Mouse (Mus musculus) CH12.LX (cell line): Measurements from ENCODE around the gene Olfr470. TPM values are rescaled to one million over a fixed set of nuclear protein-coding genes. Genes with fewer than 3 reads are reported as not detected.

Experiments
- DNase-seq: peaks from one replicate; pipeline ENCODE4 v3.0.0-alpha.2; 2013; ENCODE audit errors: extremely low read depth
- H3K27ac ChIP-seq: 2 replicates; pipeline ENCODE4 v1.5.1; 2012; ENCODE audit warnings: low read depth, mild to moderate bottlenecking, control low read depth, moderate library complexity; ENCODE audit not compliant: insufficient read depth
- H3K27me3 ChIP-seq: replicated peaks from 2 replicates; pipeline ENCODE3; 2012; ENCODE audit warnings: inconsistent platforms
- H3K36me3 ChIP-seq, 2 experiments: replicated peaks in 1 of 2; 2 replicates each; pipeline versions ENCODE3 to v1.6.1; 2012; ENCODE audit warnings: inconsistent platforms in 1 of 2, low read length in 1 of 2, mild to moderate bottlenecking in 1 of 2, mixed read lengths in 1 of 2, moderate library complexity in 1 of 2; ENCODE audit not compliant: control insufficient read depth in 1 of 2, insufficient read depth in 1 of 2
- H3K4me1 ChIP-seq, 2 experiments: 2 replicates each; pipeline ENCODE4 v1.6.1; 2012; ENCODE audit warnings: inconsistent platforms in 1 of 2, moderate library complexity in 1 of 2; ENCODE audit not compliant: insufficient read depth in 2 of 2, control insufficient read depth in 1 of 2
- H3K4me2 ChIP-seq: 2 replicates; pipeline ENCODE4 v1.6.1; 2012; ENCODE audit warnings: low read depth, mild to moderate bottlenecking, control low read depth; ENCODE audit not compliant: poor library complexity, insufficient read depth, severe bottlenecking
- H3K4me3 ChIP-seq, 3 experiments: fragments of 150-350 bp in 1 of 3; sonication (generic) in 1 of 3; replicated peaks in 1 of 3; 2 replicates each; pipeline versions ENCODE3 to v1.5.1; 2011 to 2012; ENCODE audit warnings: low read depth in 2 of 3, low read length in 2 of 3, mild to moderate bottlenecking in 2 of 3, moderate library complexity in 2 of 3, control low read depth in 1 of 3, improper control_type of control experiment in 1 of 3, inconsistent platforms in 1 of 3, mixed read lengths in 1 of 3; ENCODE audit not compliant: poor library complexity in 1 of 3
- H3K79me2 ChIP-seq: replicated peaks from 2 replicates; pipeline ENCODE4 v1.6.1; 2012; ENCODE audit warnings: mild to moderate bottlenecking, moderate library complexity; ENCODE audit not compliant: control insufficient read depth, poor library complexity, insufficient read depth, severe bottlenecking; ENCODE audit errors: extremely low read depth
- H3K9ac ChIP-seq: 2 replicates; pipeline ENCODE4 v1.6.1; 2012; ENCODE audit warnings: low read depth, mild to moderate bottlenecking, control low read depth, moderate library complexity; ENCODE audit not compliant: insufficient read depth
- H3K9me3 ChIP-seq: replicated peaks from 2 replicates; pipeline ENCODE3; 2012; ENCODE audit warnings: low read length, inconsistent platforms, mixed read lengths
- EP300 ChIP-seq: IDR thresholded peaks from 2 replicates; pipeline ENCODE4 v1.6.1; 2011; ENCODE audit warnings: low read length, improper control_type of control experiment
- ETS1 ChIP-seq: conservative IDR thresholded peaks from 2 replicates; pipeline ENCODE4 v1.6.1; 2012; ENCODE audit warnings: low read depth, mild to moderate bottlenecking, inconsistent platforms, low read length, improper control_type of control experiment, moderate library complexity
- HCFC1 ChIP-seq: IDR thresholded peaks from 2 replicates; pipeline ENCODE4 v1.6.1; 2012; ENCODE audit warnings: low read depth, mild to moderate bottlenecking, inconsistent platforms, low read length, improper control_type of control experiment
- IRF4 ChIP-seq: IDR thresholded peaks from 2 replicates; pipeline ENCODE4 v1.6.1; 2014; ENCODE audit warnings: low read depth, mild to moderate bottlenecking, inconsistent platforms, low read length, improper control_type of control experiment
- JUN ChIP-seq: IDR thresholded peaks from 2 replicates; pipeline ENCODE4 v1.6.1; 2011; ENCODE audit warnings: low read depth, mild to moderate bottlenecking, low read length, improper control_type of control experiment, moderate library complexity; ENCODE audit not compliant: insufficient read depth
- MAFK ChIP-seq: IDR thresholded peaks from 2 replicates; pipeline ENCODE4 v1.6.1; 2011; ENCODE audit warnings: low read length, improper control_type of control experiment; ENCODE audit not compliant: insufficient replicate concordance
- MEF2A ChIP-seq: IDR thresholded peaks from 2 replicates; pipeline ENCODE4 v1.6.1; 2014; ENCODE audit warnings: low read depth, mild to moderate bottlenecking, inconsistent platforms, low read length, improper control_type of control experiment, borderline replicate concordance
- MYC ChIP-seq: IDR thresholded peaks from 2 replicates; pipeline ENCODE4 v1.6.1; 2011; ENCODE audit warnings: low read depth, mild to moderate bottlenecking, improper control_type of control experiment, low read length
- NELFE ChIP-seq: IDR thresholded peaks from 2 replicates; pipeline ENCODE4 v1.6.1; 2011; ENCODE audit warnings: low read depth, low read length, improper control_type of control experiment
- POLR2A ChIP-seq: IDR thresholded peaks from 2 replicates; pipeline ENCODE4 v1.6.1; 2011; ENCODE audit warnings: low read depth, mild to moderate bottlenecking, improper control_type of control experiment, low read length
- RAD21 ChIP-seq: IDR thresholded peaks from 2 replicates; pipeline ENCODE4 v1.6.1; 2011; ENCODE audit warnings: low read depth, mild to moderate bottlenecking, low read length, improper control_type of control experiment, moderate library complexity
- SIN3A ChIP-seq: IDR thresholded peaks from 2 replicates; pipeline ENCODE4 v1.6.1; 2012; ENCODE audit warnings: low read length, improper control_type of control experiment, inconsistent platforms
- UBTF ChIP-seq: IDR thresholded peaks from 2 replicates; pipeline ENCODE4 v1.6.1; 2012; ENCODE audit warnings: low read depth, mild to moderate bottlenecking, inconsistent platforms, low read length, improper control_type of control experiment, moderate library complexity
- USF1 ChIP-seq: IDR thresholded peaks from 2 replicates; pipeline ENCODE4 v1.6.1; 2014; ENCODE audit warnings: low read depth, mild to moderate bottlenecking, inconsistent platforms, low read length, improper control_type of control experiment
- ZKSCAN1 ChIP-seq: IDR thresholded peaks from 2 replicates; pipeline ENCODE4 v1.6.1; 2012; ENCODE audit warnings: low read depth, inconsistent platforms, low read length, improper control_type of control experiment, borderline replicate concordance
- dilution Hi-C: fragments of 300-500 bp; cut with MboI; formaldehyde crosslinking; loops from 2 replicates; pipeline ENCODE4 v1.14.3; 2020; ENCODE audit warnings: low sequenced_read_pairs; ENCODE audit not compliant: extremely low pct_unique_long_range_greater_than_20kb, extremely low pct_ligation_motif_present
- in situ Hi-C: fragments of 300-500 bp; cut with MboI; formaldehyde crosslinking; loops from 3 replicates; pipeline ENCODE4 v1.14.3; 2019; ENCODE audit warnings: low sequenced_read_pairs, low pct_ligation_motif_present, low pct_unique_long_range_greater_than_20kb, mixed read lengths
- polyA plus RNA-seq: library from polyadenylated mRNA; unstranded; fragments of >175 nt; gene quantifications from 2 replicates; pipeline ENCODE4 v1.2.1, GENCODE M21; 2012; ENCODE audit warnings: low read depth; ENCODE audit not compliant: insufficient read length
- total RNA-seq, 2 experiments: library from RNA; depleted of rRNA; stranded (reverse); fragments of 300-350 nt in 1 of 2; fragments of >200 nt in 1 of 2; gene quantifications; 2 replicates each; pipeline ENCODE4 v1.2.3; 2012 to 2014

The Olfr470 gene
- total and polyA plus RNA-seq, 3 experiments = not detected

- Histone ChIP-seq H3K4me1 (peaks cover 2 to 8% of the 10 kb centered on the region in 2 experiments; a peak in 3 of 4 replicates), H3K9me3 (peaks cover 2% of the 10 kb centered on the region), H3K9ac (no peak within 1 kb of the TSS), H3K36me3 (no peaks in the 10 kb centered on the region), H3K4me2 (peak within 1 kb of the TSS; percentile 29; the same call in 1 of the 2 replicates), H3K79me2 (no peaks in the 10 kb centered on the region), H3K4me3 (no peak within 1 kb of the TSS), H3K27ac (no peak within 1 kb of the TSS), H3K27me3 (peaks cover 2% of the 10 kb centered on the region)
- dilution Hi-C loops (no loop called here), in situ Hi-C loops (no loop called here)
- TF ChIP-seq NELFE = no peak
- TF ChIP-seq EP300 = no peak
- no peak for TF ChIP-seq ZKSCAN1
- DNase-seq = no peak
These were observed 46.2 kb downstream of the Olfr470 start, which contains the start of gene Ovch2 for GRCm38 (mm10) chr7:107801108-107801507. Gene Ovch2 (minus strand): TSS chr7:107801208.

GRCm38 (mm10) chr7:107796500-107796899, 50.8 kb downstream of the Olfr470 start:
- in situ Hi-C loops (no loop called here), dilution Hi-C loops (no loop called here)

More at GRCm38 (mm10) chr7:107796500-107796899, 50.8 kb downstream of the Olfr470 start:
- Histone ChIP-seq H3K4me3 (no peak overlapping the region), H3K9me3 (no peaks in the 10 kb centered on the region), H3K27me3 (no peaks in the 10 kb centered on the region), H3K27ac (no peak overlapping the region), H3K4me2 (no peak overlapping the region), H3K79me2 (no peaks in the 10 kb centered on the region), H3K36me3 (no peaks in the 10 kb centered on the region), H3K4me1 (peaks cover 2 to 11% of the 10 kb centered on the region in 2 experiments; a peak in 3 of 4 replicates), H3K9ac (no peak overlapping the region)
- TF ChIP-seq MYC = no peak
- TF ChIP-seq MEF2A = no peak
- 0 out of 2 replicates have a peak, but pooled peaks have one; percentile 18 for TF ChIP-seq IRF4
- TF ChIP-seq POLR2A = no peak
- TF ChIP-seq EP300 = peak; percentile 58
- peak; percentile 42; the same call in 1 of the 2 replicates for TF ChIP-seq ETS1
- TF ChIP-seq NELFE = no peak
- TF ChIP-seq JUN = no peak
- TF ChIP-seq USF1 = no peak
- no peak for TF ChIP-seq SIN3A
- TF ChIP-seq UBTF = no peak
- no peak for TF ChIP-seq RAD21
- 0 out of 2 replicates have a peak, but pooled peaks have one; percentile 14 for TF ChIP-seq HCFC1
- peak; percentile 88 for TF ChIP-seq MAFK
- DNase-seq = peak; percentile 79

Other genes with a start within 250 kb of the Olfr470 start
- gene 5330417H12Rik, start 222.3 kb downstream of the Olfr470 start, total RNA-seq (2012; rRNA removed) = 0.13 TPM in 1 of 2 replicates, not detected in the other
- gene 5330417H12Rik, start 222.3 kb downstream of the Olfr470 start, total RNA-seq (2014; rRNA removed) = not detected in 2 replicates
- gene 5330417H12Rik, start 222.3 kb downstream of the Olfr470 start, polyA plus RNA-seq = not detected in 2 replicates
- gene Cyb5r2, start 89.5 kb downstream of the Olfr470 start, total RNA-seq (2012; rRNA removed) = 0.17 TPM in 1 of 2 replicates, not detected in the other
- not detected in 2 replicates for gene Cyb5r2, start 89.5 kb downstream of the Olfr470 start, total RNA-seq (2014; rRNA removed)
- 0.18 TPM in 1 of 2 replicates, not detected in the other for gene Cyb5r2, start 89.5 kb downstream of the Olfr470 start, polyA plus RNA-seq
- gene Ovch2, start 46.3 kb downstream of the Olfr470 start, total RNA-seq (2012; rRNA removed) = not detected in 2 replicates
- gene Ovch2, start 46.3 kb downstream of the Olfr470 start, total RNA-seq (2014; rRNA removed) = not detected in 2 replicates
- gene Ovch2, start 46.3 kb downstream of the Olfr470 start, polyA plus RNA-seq = not detected in 2 replicates
- not detected in 2 replicates for gene Olfr467, start 35.2 kb downstream of the Olfr470 start, total RNA-seq (2012; rRNA removed)
- not detected in 2 replicates for gene Olfr467, start 35.2 kb downstream of the Olfr470 start, total RNA-seq (2014; rRNA removed)
- gene Olfr467, start 35.2 kb downstream of the Olfr470 start, polyA plus RNA-seq = not detected in 2 replicates
- not detected in 2 replicates for gene Olfr469, start 21.9 kb downstream of the Olfr470 start, total RNA-seq (2012; rRNA removed)
- gene Olfr469, start 21.9 kb downstream of the Olfr470 start, total RNA-seq (2014; rRNA removed) = not detected in 2 replicates
- not detected in 2 replicates for gene Olfr469, start 21.9 kb downstream of the Olfr470 start, polyA plus RNA-seq
- gene Olfr472, start 50.4 kb upstream of the Olfr470 start, total RNA-seq (2012; rRNA removed) = not detected in 2 replicates
- not detected in 2 replicates for gene Olfr472, start 50.4 kb upstream of the Olfr470 start, total RNA-seq (2014; rRNA removed)
- 0.04 TPM in 1 of 2 replicates, not detected in the other for gene Olfr472, start 50.4 kb upstream of the Olfr470 start, polyA plus RNA-seq
- not detected in 2 replicates for gene Olfr473, start 83.0 kb upstream of the Olfr470 start, total RNA-seq (2012; rRNA removed)
- not detected in 2 replicates for gene Olfr473, start 83.0 kb upstream of the Olfr470 start, total RNA-seq (2014; rRNA removed)
- gene Olfr473, start 83.0 kb upstream of the Olfr470 start, polyA plus RNA-seq = not detected in 2 replicates
- not detected in 2 replicates for gene Olfr474, start 107.2 kb upstream of the Olfr470 start, total RNA-seq (2012; rRNA removed)
- not detected in 2 replicates for gene Olfr474, start 107.2 kb upstream of the Olfr470 start, total RNA-seq (2014; rRNA removed)
- not detected in 2 replicates for gene Olfr474, start 107.2 kb upstream of the Olfr470 start, polyA plus RNA-seq
- gene Olfr476, start 117.3 kb upstream of the Olfr470 start, total RNA-seq (2012; rRNA removed) = not detected in 2 replicates
- gene Olfr476, start 117.3 kb upstream of the Olfr470 start, total RNA-seq (2014; rRNA removed) = not detected in 2 replicates
- not detected in 2 replicates for gene Olfr476, start 117.3 kb upstream of the Olfr470 start, polyA plus RNA-seq
- gene Olfr477, start 139.2 kb upstream of the Olfr470 start, total RNA-seq (2012; rRNA removed) = not detected in 2 replicates
- not detected in 2 replicates for gene Olfr477, start 139.2 kb upstream of the Olfr470 start, total RNA-seq (2014; rRNA removed)
- not detected in 2 replicates for gene Olfr477, start 139.2 kb upstream of the Olfr470 start, polyA plus RNA-seq
- gene Olfr478, start 186.5 kb upstream of the Olfr470 start, total RNA-seq (2012; rRNA removed) = not detected in 2 replicates
- not detected in 2 replicates for gene Olfr478, start 186.5 kb upstream of the Olfr470 start, total RNA-seq (2014; rRNA removed)
- not detected in 2 replicates for gene Olfr478, start 186.5 kb upstream of the Olfr470 start, polyA plus RNA-seq
- gene Olfr479, start 203.2 kb upstream of the Olfr470 start, total RNA-seq (2012; rRNA removed) = not detected in 2 replicates
- not detected in 2 replicates for gene Olfr479, start 203.2 kb upstream of the Olfr470 start, total RNA-seq (2014; rRNA removed)
- gene Olfr479, start 203.2 kb upstream of the Olfr470 start, polyA plus RNA-seq = not detected in 2 replicates
- gene Olfr480, start 219.9 kb upstream of the Olfr470 start, total RNA-seq (2012; rRNA removed) = not detected in 2 replicates
- gene Olfr480, start 219.9 kb upstream of the Olfr470 start, total RNA-seq (2014; rRNA removed) = not detected in 2 replicates
- not detected in 2 replicates for gene Olfr480, start 219.9 kb upstream of the Olfr470 start, polyA plus RNA-seq
- not detected in 2 replicates for gene Olfr481, start 232.4 kb upstream of the Olfr470 start, total RNA-seq (2012; rRNA removed)
- gene Olfr481, start 232.4 kb upstream of the Olfr470 start, total RNA-seq (2014; rRNA removed) = not detected in 2 replicates
- not detected in 2 replicates for gene Olfr481, start 232.4 kb upstream of the Olfr470 start, polyA plus RNA-seq